Mouse (Mus musculus) neural tube, embryonic 13.5 days (tissue): Measurements from ENCODE around the gene Ippk. TPM values are rescaled to one million over a fixed set of nuclear protein-coding genes. Genes with fewer than 3 reads are reported as not detected.

Experiments
- ATAC-seq: fragments of 200-750 bp; cut with Nextera tagmentation; 2 replicates; pipeline ENCODE4 v1.8.0; 2017; ENCODE audit warnings: low read depth, mild to moderate bottlenecking, moderate TSS enrichment, moderate library complexity
- H3K27ac ChIP-seq: fragments of 300-500 bp; sonication (generic); replicated peaks from 2 replicates; pipeline ENCODE4 v1.5.1; 2015; ENCODE audit warnings: moderate library complexity, mild to moderate bottlenecking, inconsistent platforms
- H3K27me3 ChIP-seq: fragments of 300-500 bp; sonication (generic); 2 replicates; pipeline ENCODE4 v1.6.1; 2015; ENCODE audit warnings: mild to moderate bottlenecking, inconsistent platforms
- H3K36me3 ChIP-seq: fragments of 300-500 bp; sonication (generic); 2 replicates; pipeline ENCODE4 v1.6.1; 2015; ENCODE audit warnings: mild to moderate bottlenecking, inconsistent platforms
- H3K4me1 ChIP-seq: fragments of 300-500 bp; sonication (generic); replicated peaks from 2 replicates; pipeline ENCODE4 v1.6.1; 2015; ENCODE audit warnings: inconsistent platforms
- H3K4me2 ChIP-seq: fragments of 300-500 bp; sonication (generic); 2 replicates; pipeline ENCODE4 v1.6.1; 2015; ENCODE audit warnings: inconsistent platforms, mild to moderate bottlenecking, moderate library complexity
- H3K4me3 ChIP-seq: fragments of 300-500 bp; sonication (generic); 2 replicates; pipeline ENCODE4 v1.5.1; 2015; ENCODE audit warnings: mild to moderate bottlenecking, inconsistent platforms
- H3K9ac ChIP-seq: fragments of 300-500 bp; sonication (generic); 2 replicates; pipeline ENCODE4 v1.6.1; 2015; ENCODE audit warnings: moderate library complexity, mild to moderate bottlenecking, inconsistent platforms
- H3K9me3 ChIP-seq: fragments of 300-500 bp; sonication (generic); 2 replicates; pipeline ENCODE4 v1.6.1; 2016; ENCODE audit warnings: inconsistent platforms
- WGBS: fragments of 180-500 bp; shearing (Covaris S2); methylation state at CpG from one replicate; pipeline ENCODE4 v1.1.7; 2015; 5-methylcytosine and 5-hydroxymethylcytosine counted together
- polyA plus RNA-seq: library from polyadenylated mRNA; unstranded; fragments of >200 nt; fragmentation: Nextera tagmentation; extraction: Ambion mirVana; gene quantifications from 2 replicates; pipeline ENCODE4 v1.2.1, GENCODE M21; 2015

Ippk gene
- 12.5 and 13.4 TPM in 2 replicates for polyA plus RNA-seq

DNA sequence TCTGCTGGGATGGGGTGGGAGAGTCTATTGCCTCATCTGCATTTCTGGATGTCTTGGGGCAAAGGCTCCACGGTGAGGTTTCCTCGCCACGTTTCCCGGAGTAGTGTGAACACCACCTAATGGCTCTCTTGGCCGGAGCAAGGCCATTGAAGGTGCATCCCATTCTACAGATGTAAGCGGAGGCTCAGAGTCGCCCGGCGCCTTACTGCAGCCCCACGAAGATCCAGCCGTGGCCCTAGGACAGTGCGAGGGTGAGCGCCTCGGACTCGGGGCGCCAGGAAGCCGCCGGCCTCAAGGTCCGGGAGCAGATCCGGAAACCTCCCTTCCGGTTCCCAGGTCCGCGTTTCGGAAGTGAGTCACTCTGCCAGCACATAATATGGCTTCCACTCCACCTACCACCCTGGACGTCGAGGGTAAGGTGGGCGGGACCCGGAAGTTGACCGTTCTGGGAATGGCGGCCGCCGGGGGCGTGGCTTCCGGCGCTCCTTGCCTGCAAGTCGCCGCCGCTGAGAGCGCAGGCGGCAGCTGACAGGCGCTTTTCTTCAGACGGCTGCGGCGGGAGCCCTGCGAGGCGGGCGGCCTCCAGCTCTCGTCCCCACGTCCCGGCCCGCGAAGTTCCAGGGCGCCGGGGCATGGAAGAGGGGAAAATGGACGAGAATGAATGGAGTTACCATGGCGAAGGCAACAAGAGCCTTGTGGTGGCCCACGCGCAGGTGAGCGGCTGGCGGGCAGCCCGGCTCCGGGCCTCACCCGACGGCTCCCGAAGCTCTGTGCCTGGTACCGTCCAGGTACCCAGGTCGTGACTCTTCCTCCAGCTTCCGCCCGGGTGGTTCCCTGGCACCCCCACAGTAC lies at the start of gene Ippk:
Ippk (plus strand) TSS at position 496 of the 852 bp plus-strand sequence.
- H3K4me3 ChIP-seq = peak within 1 kb of the TSS; percentile 92
- peaks cover 41% of the 10 kb centered on the region for H3K4me1 ChIP-seq
- peak within 1 kb of the TSS; percentile 98 for H3K4me2 ChIP-seq
- no peaks in the 10 kb centered on the region for H3K36me3 ChIP-seq
- under 1% methylated on average over 67 of the region's 69 CpGs for WGBS
- peak within 1 kb of the TSS; percentile 91 for H3K9ac ChIP-seq
- no peaks in the 10 kb centered on the region for H3K27me3 ChIP-seq
- ATAC-seq = peak; percentile 98
- no peaks in the 10 kb centered on the region for H3K9me3 ChIP-seq
- H3K27ac ChIP-seq = peak within 1 kb of the TSS; percentile 81

- peaks cover 61% of the 10 kb centered on the region for H3K36me3 ChIP-seq
Measured at GRCm38 (mm10) chr13:49371428-49371899, 49.6 kb upstream of the Ippk start.

GRCm38 (mm10) chr13:49372370-49373060 lies 48.5 kb upstream of the Ippk start:
- H3K27me3 ChIP-seq = no peaks in the 10 kb centered on the region
- H3K36me3 ChIP-seq = peaks cover 72% of the 10 kb centered on the region
- peak overlapping the region; percentile 67; the same call in 1 of the 2 replicates for H3K27ac ChIP-seq
- no peak for ATAC-seq
- H3K9ac ChIP-seq = no peak overlapping the region
- no peak overlapping the region for H3K4me2 ChIP-seq
- 88% methylated on average over 9 of the region's 9 CpGs for WGBS
- peaks cover 29% of the 10 kb centered on the region; the same call in 1 of the 2 replicates for H3K4me1 ChIP-seq
- no peak overlapping the region for H3K4me3 ChIP-seq
- no peaks in the 10 kb centered on the region for H3K9me3 ChIP-seq

More at GRCm38 (mm10) chr13:49371428-49371899, 49.6 kb upstream of the Ippk start:
- Histone ChIP-seq H3K4me3 (no peak overlapping the region), H3K4me2 (no peak overlapping the region), H3K4me1 (peaks cover 38% of the 10 kb centered on the region; the same call in 1 of the 2 replicates), H3K27me3 (no peaks in the 10 kb centered on the region), H3K9me3 (no peaks in the 10 kb centered on the region), H3K27ac (peak overlapping the region; percentile 67), H3K9ac (no peak overlapping the region)
- 42% methylated on average over 3 of the region's 3 CpGs for WGBS
- ATAC-seq = peak; percentile 57

DNA sequence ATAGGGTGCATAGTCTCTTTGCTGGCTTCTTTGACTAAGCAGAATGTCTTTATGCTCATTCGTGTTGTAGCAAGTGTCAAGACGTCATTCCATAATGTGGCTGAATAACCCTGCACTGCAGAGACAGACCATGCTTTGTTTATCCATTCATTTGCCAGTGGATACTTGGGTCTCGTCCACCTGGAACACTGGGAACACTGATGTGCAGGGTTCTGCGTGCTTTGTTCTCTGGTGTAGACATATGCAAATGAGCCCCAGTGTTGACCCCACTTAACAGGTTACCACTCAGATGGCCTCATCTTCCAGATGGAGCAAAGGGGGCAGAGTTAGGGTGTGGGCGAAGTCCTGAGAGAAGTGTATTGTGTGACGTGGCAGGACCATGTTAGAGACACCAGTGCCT lies 46.7 kb upstream of the Ippk start:
- H3K4me2 ChIP-seq = no peak overlapping the region
- H3K36me3 ChIP-seq = peaks cover 89% of the 10 kb centered on the region
- no peaks in the 10 kb centered on the region for H3K9me3 ChIP-seq
- ATAC-seq = no peak
- H3K27me3 ChIP-seq = no peaks in the 10 kb centered on the region
- H3K9ac ChIP-seq = no peak overlapping the region
- WGBS = 51% methylated on average over 6 of the region's 6 CpGs
- H3K4me3 ChIP-seq = no peak overlapping the region
- H3K27ac ChIP-seq = no peak overlapping the region
- H3K4me1 ChIP-seq = peaks cover 22% of the 10 kb centered on the region; the same call in 1 of the 2 replicates

DNA sequence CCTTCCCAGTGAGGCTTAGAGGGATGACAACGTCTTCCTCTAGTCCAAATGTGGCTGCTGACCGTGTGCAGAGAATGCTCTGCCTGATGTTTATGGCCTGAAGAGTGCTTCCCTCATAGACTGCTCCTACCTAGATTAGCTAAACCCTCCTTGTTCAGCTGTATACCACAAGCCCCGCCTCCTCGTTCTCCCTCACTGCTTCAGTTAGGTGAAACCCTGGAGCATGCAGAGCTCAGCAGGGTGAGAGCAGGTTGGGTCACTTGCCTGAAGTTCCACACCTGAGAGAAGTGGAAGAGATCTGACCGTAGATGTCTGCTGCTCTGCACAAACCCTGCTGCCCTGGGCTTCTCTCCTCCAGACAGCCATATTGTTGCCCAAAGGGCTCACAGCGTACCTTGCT lies 46.3 kb upstream of the Ippk start:
- ATAC-seq = no peak
- Histone ChIP-seq H3K4me2 (no peak overlapping the region), H3K9me3 (no peaks in the 10 kb centered on the region), H3K27me3 (no peaks in the 10 kb centered on the region), H3K4me1 (peaks cover 22% of the 10 kb centered on the region; the same call in 1 of the 2 replicates), H3K27ac (no peak overlapping the region), H3K36me3 (peaks cover 89% of the 10 kb centered on the region), H3K4me3 (no peak overlapping the region), H3K9ac (no peak overlapping the region)
- 71% methylated on average over 6 of the region's 6 CpGs for WGBS

- Histone ChIP-seq H3K9ac (no peak overlapping the region), H3K27ac (no peak overlapping the region), H3K9me3 (no peaks in the 10 kb centered on the region), H3K36me3 (peaks cover 89% of the 10 kb centered on the region), H3K4me2 (no peak overlapping the region), H3K27me3 (no peaks in the 10 kb centered on the region), H3K4me3 (no peak overlapping the region), H3K4me1 (peaks cover 10% of the 10 kb centered on the region; the same call in 1 of the 2 replicates)
- WGBS = 84% methylated on average over 6 of the region's 6 CpGs
- ATAC-seq = no peak
Measured at GRCm38 (mm10) chr13:49377608-49378007, 43.4 kb upstream of the Ippk start.

- Histone ChIP-seq H3K4me3 (no peak overlapping the region), H3K9ac (no peak overlapping the region), H3K9me3 (no peaks in the 10 kb centered on the region), H3K27me3 (no peaks in the 10 kb centered on the region), H3K4me2 (no peak overlapping the region), H3K27ac (no peak overlapping the region), H3K4me1 (0 out of 2 replicates have a peak, but pooled peaks cover 10% of the 10 kb centered on the region), H3K36me3 (peaks cover 95% of the 10 kb centered on the region)
- no peak for ATAC-seq
- 95% methylated on average over 20 of the region's 20 CpGs for WGBS
Measured at GRCm38 (mm10) chr13:49379301-49379700, 41.7 kb upstream of the Ippk start.

DNA sequence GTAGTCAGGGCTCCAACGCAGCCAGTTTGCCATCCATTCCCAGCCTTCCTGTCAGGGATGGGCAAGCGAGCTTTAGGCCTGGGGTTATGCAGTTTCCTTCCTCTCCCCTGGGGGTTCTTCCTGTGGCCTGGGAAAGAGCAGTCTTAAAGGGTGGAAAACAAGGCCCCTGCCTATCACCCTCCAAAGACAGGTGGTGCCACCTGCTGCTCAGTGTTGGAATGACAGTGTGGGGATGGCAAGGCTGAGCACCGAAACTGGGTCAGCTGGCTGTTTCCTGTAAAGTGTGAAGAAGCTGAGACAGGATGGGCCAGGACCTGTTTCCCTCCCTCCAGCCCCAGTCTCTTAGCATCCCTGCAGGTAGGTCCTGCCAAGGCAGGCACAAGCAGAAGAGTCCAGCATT lies 39.8 kb upstream of the Ippk start:
- 0 out of 2 replicates have a peak, but pooled peaks cover 15% of the 10 kb centered on the region for H3K4me1 ChIP-seq
- ATAC-seq = peak; percentile 47
- H3K4me3 ChIP-seq = no peak overlapping the region
- H3K36me3 ChIP-seq = peaks cover 98% of the 10 kb centered on the region
- no peak overlapping the region for H3K27ac ChIP-seq
- H3K4me2 ChIP-seq = no peak overlapping the region
- 26% methylated on average over 3 of the region's 3 CpGs for WGBS
- no peak overlapping the region for H3K9ac ChIP-seq
- no peaks in the 10 kb centered on the region for H3K9me3 ChIP-seq
- no peaks in the 10 kb centered on the region for H3K27me3 ChIP-seq

DNA sequence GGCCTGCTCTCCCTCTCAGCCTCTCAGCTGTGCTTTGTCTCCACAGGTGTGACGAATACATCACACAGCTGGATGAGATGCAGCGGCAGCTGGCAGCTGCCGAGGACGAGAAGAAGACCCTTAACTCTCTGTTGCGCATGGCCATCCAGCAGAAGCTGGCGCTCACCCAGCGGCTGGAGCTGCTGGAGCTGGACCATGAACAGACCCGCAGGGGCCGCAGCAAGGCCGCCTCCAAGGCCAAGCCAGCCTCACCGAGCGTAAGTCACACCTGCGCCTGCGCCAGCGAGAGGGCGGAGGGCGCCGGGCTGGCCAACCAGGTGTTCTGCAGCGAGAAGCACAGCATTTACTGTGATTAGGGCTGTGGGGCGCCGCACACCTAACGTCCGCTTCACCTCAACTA lies 38.1 kb upstream of the Ippk start:
- Histone ChIP-seq H3K9ac (no peak overlapping the region), H3K4me1 (0 out of 2 replicates have a peak, but pooled peaks cover 15% of the 10 kb centered on the region), H3K27me3 (no peaks in the 10 kb centered on the region), H3K36me3 (peaks cover 90% of the 10 kb centered on the region), H3K4me3 (no peak overlapping the region), H3K4me2 (no peak overlapping the region), H3K27ac (no peak overlapping the region), H3K9me3 (no peaks in the 10 kb centered on the region)
- WGBS = 94% methylated on average over 23 of the region's 23 CpGs
- no peak for ATAC-seq

- ATAC-seq = no peak
- Histone ChIP-seq H3K9ac (no peak overlapping the region), H3K4me3 (no peak overlapping the region), H3K27me3 (no peaks in the 10 kb centered on the region), H3K27ac (0 out of 2 replicates have a peak overlapping the region, but pooled peaks have one; percentile 46), H3K4me2 (no peak overlapping the region), H3K36me3 (peaks cover 81% of the 10 kb centered on the region), H3K4me1 (0 out of 2 replicates have a peak, but pooled peaks cover 15% of the 10 kb centered on the region), H3K9me3 (no peaks in the 10 kb centered on the region)
- 83% methylated on average over 16 of the region's 16 CpGs for WGBS
Measured at GRCm38 (mm10) chr13:49384751-49385463, 36.1 kb upstream of the Ippk start.

DNA sequence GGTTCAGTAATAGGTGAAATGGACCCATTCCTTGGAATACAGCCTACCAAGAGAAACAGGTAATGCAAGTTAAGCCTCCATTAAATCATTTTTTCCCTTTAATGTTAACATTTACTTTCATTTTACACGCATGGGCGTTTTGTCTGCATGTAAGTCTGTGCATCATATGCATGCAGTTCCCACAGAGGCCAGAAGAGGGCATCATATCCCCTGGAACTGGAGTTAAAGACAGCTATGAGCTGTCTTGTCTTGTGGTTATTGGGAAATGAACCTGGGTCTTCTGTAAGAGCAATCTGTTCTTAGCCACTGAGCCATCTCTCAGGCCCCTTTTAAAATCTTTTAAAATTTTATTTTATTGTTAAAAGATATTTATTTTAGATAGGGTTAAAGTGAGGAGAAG lies 29.7 kb upstream of the Ippk start:
- 97% methylated on average over 2 of the region's 2 CpGs for WGBS
- Histone ChIP-seq H3K9ac (no peak overlapping the region), H3K27me3 (no peaks in the 10 kb centered on the region), H3K9me3 (no peaks in the 10 kb centered on the region), H3K36me3 (peaks cover 36% of the 10 kb centered on the region), H3K27ac (no peak overlapping the region), H3K4me2 (no peak overlapping the region), H3K4me3 (no peak overlapping the region), H3K4me1 (no peaks in the 10 kb centered on the region)
- no peak for ATAC-seq
